Mouse (Mus musculus): ENCODE measurements around the gene Cd22. TPM values are rescaled to one million over a fixed set of nuclear protein-coding genes. Genes with fewer than 3 reads are reported as not detected.
A peak's percentile ranks its signal among the peaks of the same experiment; 100 is the strongest.

The Cd22 gene
- polyA plus RNA-seq, 2 experiments: 0.36 to 0.62 TPM

- no peak overlapping the region for H3K4me2 ChIP-seq (ENCODE audit: low read depth)
- H3K4me3 ChIP-seq (ENCODE audit: insufficient read depth in 1 of 2, low read depth in 2 of 2, low read length in 2 of 2): no peak overlapping the region
- DNase-seq (ENCODE audit: low read depth in 3 of 3, low spot score in 3 of 3): no peak
- no peak for TF ChIP-seq EP300 (IDR thresholded peaks at IDR 0.05; ENCODE audit: low read depth)
- no peak for TF ChIP-seq CTCF (IDR thresholded peaks at IDR 0.05; ENCODE audit: low read depth)
- H3K27ac ChIP-seq: no peak overlapping the region
- 21% methylated on average over 4 of the region's 4 CpGs for WGBS (ENCODE audit: insufficient replicate concordance)
- H3K9ac ChIP-seq (replicated peaks): no peak overlapping the region
- H3K4me1 ChIP-seq (replicated peaks; ENCODE audit: control insufficient read depth in 2 of 2, insufficient read depth in 2 of 2, low read length in 1 of 2): no peaks in the 10 kb centered on the region
- ATAC-seq (ENCODE audit: insufficient read depth): no peak
- H3K27me3 ChIP-seq (ENCODE audit: control insufficient read depth, insufficient read depth, low read length): no peaks in the 10 kb centered on the region
- no peaks in the 10 kb centered on the region for H3K9me3 ChIP-seq (ENCODE audit: control insufficient read depth, low read length)
- no peaks in the 10 kb centered on the region for H3K36me3 ChIP-seq (replicated peaks; ENCODE audit: control insufficient read depth, insufficient read depth, low read depth)
Observed at GRCm38 (mm10) chr7:30917219-30917618, 37.1 kb upstream of the Cd22 start.

- no peak overlapping the region for H3K4me2 ChIP-seq (ENCODE audit: low read depth)
- TF ChIP-seq CTCF (IDR thresholded peaks at IDR 0.05; ENCODE audit: low read depth) (no peak), EP300 (IDR thresholded peaks at IDR 0.05; ENCODE audit: low read depth) (no peak)
Observed at GRCm38 (mm10) chr7:30916713-30917112, 36.6 kb upstream of the Cd22 start.

DNA sequence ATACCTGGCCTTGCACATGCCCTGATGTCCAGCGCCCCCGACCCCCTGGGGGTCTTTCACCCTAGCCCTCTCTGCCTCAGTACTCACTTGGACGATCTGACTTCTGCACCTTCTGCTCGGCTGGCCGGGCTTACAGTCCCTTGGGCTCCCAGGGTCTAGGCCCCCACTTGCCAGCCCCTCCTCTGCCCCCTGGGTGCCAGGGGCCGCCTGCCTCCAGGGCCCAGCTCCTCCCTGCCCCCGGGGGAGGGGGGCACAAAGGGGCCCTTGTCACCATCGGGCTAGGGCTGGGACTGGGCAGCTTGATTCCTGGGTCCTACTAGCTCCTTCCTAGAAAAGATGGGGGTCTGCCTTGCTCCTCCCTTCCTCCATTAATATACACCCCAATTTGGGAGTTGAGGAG lies 34.6 kb upstream of the Cd22 start, which contains the start of gene Mag:
Gene Mag, minus strand, starts transcription at position 142 of the 400 bp plus-strand sequence.
- ATAC-seq (ENCODE audit: insufficient read depth): no peak

More at GRCm38 (mm10) chr7:30916713-30917112, 36.6 kb upstream of the Cd22 start:
- no peak for ATAC-seq (ENCODE audit: insufficient read depth)
- H3K27me3 ChIP-seq (ENCODE audit: control insufficient read depth, insufficient read depth, low read length): no peaks in the 10 kb centered on the region
- H3K9me3 ChIP-seq (ENCODE audit: control insufficient read depth, low read length): no peaks in the 10 kb centered on the region
- H3K4me1 ChIP-seq (replicated peaks; ENCODE audit: control insufficient read depth in 2 of 2, insufficient read depth in 2 of 2, low read length in 1 of 2): no peaks in the 10 kb centered on the region
- no peak overlapping the region for H3K27ac ChIP-seq
- DNase-seq (ENCODE audit: low read depth in 3 of 3, low spot score in 3 of 3): no peak
- no peak overlapping the region for H3K4me3 ChIP-seq (ENCODE audit: insufficient read depth in 1 of 2, low read depth in 2 of 2, low read length in 2 of 2)
- H3K9ac ChIP-seq (replicated peaks): no peak overlapping the region
- H3K36me3 ChIP-seq (replicated peaks; ENCODE audit: control insufficient read depth, insufficient read depth, low read depth): no peaks in the 10 kb centered on the region
- 31% methylated on average over 6 of the region's 6 CpGs for WGBS (ENCODE audit: insufficient replicate concordance)

GRCm38 (mm10) chr7:30909773-30910172 lies 29.6 kb upstream of the Cd22 start:
- no peaks in the 10 kb centered on the region for H3K27me3 ChIP-seq (ENCODE audit: control insufficient read depth, insufficient read depth, low read length)
- no peaks in the 10 kb centered on the region for H3K4me1 ChIP-seq (replicated peaks; ENCODE audit: control insufficient read depth in 2 of 2, insufficient read depth in 2 of 2, low read length in 1 of 2)
- H3K4me3 ChIP-seq (ENCODE audit: insufficient read depth in 1 of 2, low read depth in 2 of 2, low read length in 2 of 2): no peak overlapping the region
- no peak overlapping the region for H3K4me2 ChIP-seq (ENCODE audit: low read depth)
- TF ChIP-seq CTCF (IDR thresholded peaks at IDR 0.05; ENCODE audit: low read depth) (no peak), EP300 (IDR thresholded peaks at IDR 0.05; ENCODE audit: low read depth) (no peak)
- 36% methylated on average over 6 of the region's 6 CpGs for WGBS (ENCODE audit: insufficient replicate concordance)
- H3K9ac ChIP-seq (replicated peaks): no peak overlapping the region
- no peak overlapping the region for H3K27ac ChIP-seq
- DNase-seq (ENCODE audit: low read depth in 3 of 3, low spot score in 3 of 3) (no peak), ATAC-seq (ENCODE audit: insufficient read depth) (no peak)
- no peaks in the 10 kb centered on the region for H3K9me3 ChIP-seq (ENCODE audit: control insufficient read depth, low read length)
- no peaks in the 10 kb centered on the region for H3K36me3 ChIP-seq (replicated peaks; ENCODE audit: control insufficient read depth, insufficient read depth, low read depth)

More for the DNA sequence above, 34.6 kb upstream of the Cd22 start, which contains the start of gene Mag:
- H3K27ac ChIP-seq: no peak within 1 kb of the TSS
- 45% methylated on average over 8 of the region's 8 CpGs for WGBS (ENCODE audit: insufficient replicate concordance)
- H3K4me1 ChIP-seq (replicated peaks; ENCODE audit: control insufficient read depth in 2 of 2, insufficient read depth in 2 of 2, low read length in 1 of 2): no peaks in the 10 kb centered on the region
- H3K9me3 ChIP-seq (ENCODE audit: control insufficient read depth, low read length): no peaks in the 10 kb centered on the region
- no peaks in the 10 kb centered on the region for H3K27me3 ChIP-seq (ENCODE audit: control insufficient read depth, insufficient read depth, low read length)
- H3K36me3 ChIP-seq (replicated peaks; ENCODE audit: control insufficient read depth, insufficient read depth, low read depth): no peaks in the 10 kb centered on the region
- TF ChIP-seq CTCF (IDR thresholded peaks at IDR 0.05; ENCODE audit: low read depth): no peak
- no peak for TF ChIP-seq EP300 (IDR thresholded peaks at IDR 0.05; ENCODE audit: low read depth)
- DNase-seq (ENCODE audit: low read depth in 3 of 3, low spot score in 3 of 3): no peak
- H3K4me3 ChIP-seq (ENCODE audit: insufficient read depth in 1 of 2, low read depth in 2 of 2, low read length in 2 of 2): no peak within 1 kb of the TSS
- no peak within 1 kb of the TSS for H3K4me2 ChIP-seq (ENCODE audit: low read depth)
- no peak within 1 kb of the TSS for H3K9ac ChIP-seq (replicated peaks)

GRCm38 (mm10) chr7:30908992-30909431 lies 28.9 kb upstream of the Cd22 start:
- H3K4me3 ChIP-seq (ENCODE audit: insufficient read depth in 1 of 2, low read depth in 2 of 2, low read length in 2 of 2): no peak overlapping the region
- no peaks in the 10 kb centered on the region for H3K4me1 ChIP-seq (replicated peaks; ENCODE audit: control insufficient read depth in 2 of 2, insufficient read depth in 2 of 2, low read length in 1 of 2)
- no peak overlapping the region for H3K27ac ChIP-seq
- H3K27me3 ChIP-seq (ENCODE audit: control insufficient read depth, insufficient read depth, low read length): no peaks in the 10 kb centered on the region
- no peak for DNase-seq (ENCODE audit: low read depth in 3 of 3, low spot score in 3 of 3)
- H3K36me3 ChIP-seq (replicated peaks; ENCODE audit: control insufficient read depth, insufficient read depth, low read depth): no peaks in the 10 kb centered on the region
- TF ChIP-seq CTCF (IDR thresholded peaks at IDR 0.05; ENCODE audit: low read depth) (no peak), EP300 (IDR thresholded peaks at IDR 0.05; ENCODE audit: low read depth) (no peak)
- peak overlapping the region; percentile 23; the same call in 1 of the 2 replicates for H3K4me2 ChIP-seq (ENCODE audit: low read depth)
- 16% methylated on average over 17 of the region's 17 CpGs for WGBS (ENCODE audit: insufficient replicate concordance)
- no peak for ATAC-seq (ENCODE audit: insufficient read depth)
- no peaks in the 10 kb centered on the region for H3K9me3 ChIP-seq (ENCODE audit: control insufficient read depth, low read length)
- no peak overlapping the region for H3K9ac ChIP-seq (replicated peaks)
